Mouse (Mus musculus) mature B cell (primary cell): ENCODE results near the gene Abcb5.

Source experiments
- in situ Hi-C: fragments of 300-500 bp; cut with MboI; formaldehyde crosslinking; loops from 2 replicates; pipeline ENCODE4 v1.14.3; 2019

The Abcb5 gene

DNA sequence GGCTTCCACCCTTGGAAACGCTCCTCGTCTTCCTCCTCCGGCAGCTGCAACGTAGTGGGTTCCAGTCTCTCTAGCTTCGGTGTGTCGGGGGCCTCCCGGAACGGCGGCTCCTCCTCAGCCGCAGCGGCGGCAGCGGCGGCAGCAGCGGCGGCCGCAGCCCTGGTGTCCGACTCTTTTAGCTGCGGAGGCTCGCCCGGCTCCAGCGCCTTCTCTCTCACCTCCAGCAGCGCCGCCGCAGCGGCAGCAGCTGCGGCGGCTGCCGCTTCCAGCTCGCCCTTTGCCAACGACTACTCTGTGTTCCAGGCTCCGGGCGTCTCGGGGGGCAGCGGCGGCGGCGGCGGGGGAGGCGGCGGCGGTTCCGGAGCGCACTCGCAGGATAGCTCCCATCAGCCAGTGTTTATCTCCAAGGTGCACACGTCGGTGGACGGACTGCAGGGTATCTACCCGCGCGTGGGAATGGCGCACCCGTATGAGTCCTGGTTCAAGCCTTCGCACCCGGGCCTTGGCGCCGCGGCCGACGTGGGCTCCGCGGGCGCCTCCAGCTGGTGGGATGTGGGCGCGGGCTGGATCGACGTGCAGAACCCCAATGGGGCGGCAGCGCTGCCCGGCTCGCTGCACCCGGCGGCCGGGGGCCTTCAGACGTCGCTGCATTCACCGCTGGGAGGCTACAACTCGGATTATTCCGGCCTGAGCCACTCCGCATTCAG is 117.6 kb downstream of the Abcb5 start:
- in situ Hi-C loops: no loop called here

DNA sequence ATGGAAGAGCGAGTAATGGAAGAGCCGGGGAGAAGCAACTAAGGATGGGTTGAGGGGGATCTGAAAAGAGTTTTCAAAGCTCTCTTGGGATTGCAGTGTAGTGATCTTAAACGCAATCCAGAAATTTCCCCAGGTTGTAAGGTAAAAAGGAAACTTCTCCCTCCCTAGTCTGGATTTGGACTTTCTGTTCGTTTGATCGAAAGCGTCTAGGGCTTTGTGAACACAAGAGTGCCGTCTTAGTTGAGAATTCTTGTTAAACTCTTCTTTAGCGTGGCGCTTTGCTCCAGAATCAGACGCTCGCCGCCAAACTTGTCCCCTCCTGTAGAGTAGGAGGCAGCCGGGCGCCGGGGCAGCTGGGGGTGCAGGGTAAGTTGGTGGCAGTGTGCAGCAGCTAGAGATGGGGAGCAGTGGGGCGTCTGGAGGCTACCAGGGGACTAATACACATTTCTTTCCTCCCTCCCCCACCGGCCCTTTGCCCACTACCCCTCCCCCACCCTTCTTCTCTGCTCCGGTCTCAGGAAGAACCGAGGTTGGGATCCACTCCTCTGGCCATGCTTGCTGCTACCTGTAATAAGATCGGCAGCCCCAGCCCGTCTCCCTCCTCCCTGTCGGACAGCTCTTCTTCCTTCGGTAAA is 118.2 kb downstream of the Abcb5 start:
- in situ Hi-C loops: no loop called here

DNA sequence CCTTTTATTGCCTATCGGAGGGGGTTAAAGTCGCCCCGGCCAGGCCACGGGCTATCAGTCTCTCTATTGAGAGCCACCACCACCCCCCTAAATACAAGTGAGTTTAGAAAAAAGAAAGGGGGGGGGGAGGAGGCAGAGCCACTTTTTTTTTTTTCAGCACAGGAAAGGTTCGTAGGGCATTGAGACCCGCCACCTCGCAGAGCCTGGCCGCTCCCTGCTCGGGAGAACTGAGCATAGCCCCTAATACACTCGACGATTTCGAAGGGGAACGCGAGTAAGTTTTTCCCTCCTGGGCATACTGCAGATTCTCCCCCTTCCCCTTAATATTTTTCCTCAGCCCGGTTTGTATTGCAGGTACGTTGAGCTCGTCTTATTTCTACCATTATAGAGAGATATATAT is 118.8 kb downstream of the Abcb5 start:
- in situ Hi-C loops: no loop called here

DNA sequence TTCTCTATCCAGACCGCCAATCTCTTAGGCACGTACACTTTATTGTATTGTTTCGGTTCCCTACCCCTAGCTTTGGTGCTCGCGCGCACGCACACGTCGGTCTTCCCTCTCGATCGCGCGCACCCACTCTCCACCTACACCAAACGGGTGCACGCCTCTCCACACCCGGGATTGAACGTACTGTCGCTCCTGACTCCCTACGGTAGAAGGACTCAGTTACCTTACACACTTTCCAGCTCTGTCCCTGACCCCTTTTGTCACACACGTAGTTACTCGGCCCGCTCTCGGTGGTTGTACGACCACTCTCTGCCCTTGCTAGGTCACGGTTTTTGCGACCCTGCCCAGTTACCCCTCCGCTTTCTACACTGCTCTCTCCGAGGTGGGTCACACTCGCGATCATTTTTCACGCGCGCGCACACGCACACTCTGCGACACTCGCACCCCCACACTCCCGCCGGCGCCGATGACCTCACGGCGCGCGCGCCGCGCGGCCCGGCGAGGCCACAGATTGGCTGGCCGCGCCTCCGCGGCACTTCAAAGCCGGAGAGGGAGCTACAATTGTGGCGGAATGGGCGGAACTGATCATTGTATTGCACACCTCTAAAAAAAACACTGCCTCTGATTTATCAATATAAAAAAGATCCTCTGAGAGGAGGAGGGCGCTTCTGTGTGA is 119.4 kb downstream of the Abcb5 start:
- in situ Hi-C loops: no loop called here

DNA sequence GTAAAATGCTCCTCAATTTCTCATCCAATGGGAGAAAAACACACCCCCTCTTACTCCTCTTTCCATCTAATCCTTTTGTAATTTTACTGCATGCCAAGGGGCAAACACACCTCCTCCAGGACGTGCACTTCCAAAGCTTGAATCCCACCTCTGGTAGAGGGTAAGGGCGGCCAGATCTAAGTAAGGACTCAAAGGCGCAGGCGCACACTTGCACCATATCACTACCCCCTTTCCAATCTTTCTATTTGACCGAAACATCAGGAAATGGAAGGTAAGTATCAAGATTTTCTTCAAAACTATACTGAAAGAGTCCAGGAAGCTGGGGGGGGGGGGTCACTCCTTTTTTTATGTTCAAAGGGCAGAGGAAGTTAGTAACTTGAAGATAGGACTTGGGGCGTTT is 120.0 kb downstream of the Abcb5 start, which contains the start of gene Sp8:
Gene Sp8, plus strand, starts transcription at position 109 of the 400 bp plus-strand sequence.
- in situ Hi-C loops: no loop called here

DNA sequence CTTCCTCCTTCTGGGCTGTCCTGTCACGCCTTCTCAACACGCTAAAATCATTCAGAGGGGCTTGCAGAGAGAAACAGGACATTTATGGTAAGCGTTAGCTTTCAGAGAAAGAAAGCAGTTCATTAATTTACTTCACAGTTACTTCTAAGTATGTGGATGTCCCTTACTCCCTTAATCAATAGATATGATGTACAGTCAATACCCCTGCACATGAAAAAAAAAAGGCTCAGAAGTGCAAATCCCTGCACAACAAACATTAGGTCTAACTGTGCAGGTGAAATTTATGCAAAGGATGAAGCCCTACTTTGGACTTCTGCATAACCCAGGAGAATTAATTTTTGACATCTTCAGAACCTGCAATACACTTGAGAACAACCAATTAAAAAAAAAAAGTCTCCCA is 120.9 kb downstream of the Abcb5 start:
- in situ Hi-C loops: no loop called here

DNA sequence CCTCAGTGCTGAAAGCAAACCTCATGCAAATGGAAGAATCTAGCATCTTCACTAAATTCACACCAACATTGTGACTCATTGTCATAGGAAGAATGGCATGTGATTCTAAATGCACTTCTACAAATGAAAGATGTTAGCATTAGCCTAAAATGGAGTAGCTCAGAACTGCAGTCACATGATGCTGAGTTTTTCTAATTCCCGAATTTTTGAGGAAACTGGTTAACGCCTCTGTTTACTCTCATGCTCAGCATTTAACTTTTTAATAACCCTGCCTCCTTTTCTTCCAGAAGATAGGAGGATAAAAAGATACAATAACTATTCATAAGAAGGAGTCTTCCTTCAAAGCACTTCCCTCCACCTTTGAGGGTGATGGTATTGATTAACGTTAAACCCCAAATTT is 121.4 kb downstream of the Abcb5 start:
- in situ Hi-C loops: no loop called here

DNA sequence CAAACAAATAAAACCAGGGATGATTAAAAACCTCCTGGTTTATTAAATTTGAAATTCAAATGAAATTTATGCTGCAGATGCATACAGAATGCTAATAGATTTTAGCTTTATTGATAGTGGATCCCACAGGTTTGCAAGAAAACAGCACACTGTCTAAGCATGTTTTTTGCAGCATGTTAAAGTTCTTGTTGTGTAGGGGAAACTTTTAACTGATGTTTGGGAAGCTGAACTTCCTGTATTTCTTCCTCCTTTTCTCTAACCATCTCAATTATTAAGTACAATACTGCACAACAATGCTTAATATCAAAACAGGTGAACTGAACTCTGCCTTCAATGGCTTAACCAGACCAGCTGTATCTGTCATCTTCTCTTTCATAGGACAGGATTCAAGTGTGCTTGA is 122.1 kb downstream of the Abcb5 start:
- in situ Hi-C loops: no loop called here

DNA sequence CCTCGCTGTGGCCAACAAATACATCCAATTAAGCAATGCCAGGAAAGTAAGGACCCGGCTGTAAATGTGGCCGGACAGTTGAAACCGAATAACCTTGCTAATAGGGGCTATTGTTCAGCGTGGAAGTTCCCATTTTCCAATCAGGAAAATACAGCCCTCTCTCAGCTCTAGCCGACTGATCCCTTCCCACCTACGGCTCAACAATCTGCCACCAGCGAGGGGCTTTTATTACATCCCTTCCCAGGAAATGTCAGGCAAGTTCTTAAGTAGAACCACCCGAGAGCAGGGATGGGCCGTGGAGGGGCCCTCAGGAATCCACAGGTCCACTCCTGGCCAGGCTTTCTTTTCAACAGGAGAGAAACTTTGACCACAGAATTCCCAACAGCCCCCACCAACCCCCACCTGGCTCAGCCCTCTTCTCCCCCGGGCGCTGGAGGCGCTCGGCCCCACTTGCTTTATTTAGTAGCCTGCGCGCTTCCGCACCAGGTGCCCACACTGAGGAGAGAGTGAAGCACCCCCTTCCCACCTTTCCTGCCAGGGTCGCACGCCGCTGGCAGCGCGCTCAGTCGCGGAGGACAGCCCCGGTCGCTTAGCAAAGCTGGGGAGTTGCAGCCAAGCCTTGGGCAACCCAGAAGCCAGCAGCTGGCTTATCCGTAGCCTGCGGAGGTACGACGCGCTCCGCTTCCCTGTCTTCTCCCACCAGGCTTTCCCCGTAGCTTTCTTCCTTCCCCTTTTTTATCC is 123.4 kb downstream of the Abcb5 start:
- in situ Hi-C loops: no loop called here

DNA sequence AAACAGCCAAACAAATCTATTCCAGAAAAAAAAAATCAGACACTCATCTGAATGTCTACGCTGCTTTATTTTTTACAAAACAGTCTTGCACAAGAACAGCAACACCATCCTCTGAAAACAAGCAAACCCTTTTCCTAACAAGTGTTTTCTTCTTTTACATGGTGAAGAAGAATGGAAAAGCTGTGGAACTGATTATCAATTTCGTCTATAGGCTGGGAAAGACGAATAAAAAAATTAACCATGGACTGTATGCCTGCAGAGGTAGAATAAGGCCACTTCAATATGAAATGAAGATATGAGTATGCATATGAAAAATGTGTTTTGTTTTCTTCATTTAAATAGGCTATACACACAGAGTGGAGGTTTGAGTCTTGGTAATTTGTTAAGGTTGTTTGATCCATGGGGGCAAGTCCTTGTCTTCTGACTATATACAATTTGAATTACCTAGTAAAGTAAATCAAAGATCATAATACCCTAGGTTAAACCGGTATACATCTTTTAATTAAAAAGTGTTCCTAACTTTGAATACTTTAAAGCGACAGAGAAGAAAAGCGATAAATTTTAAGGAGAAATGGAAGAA is 124.2 kb downstream of the Abcb5 start:
- in situ Hi-C loops: no loop called here

DNA sequence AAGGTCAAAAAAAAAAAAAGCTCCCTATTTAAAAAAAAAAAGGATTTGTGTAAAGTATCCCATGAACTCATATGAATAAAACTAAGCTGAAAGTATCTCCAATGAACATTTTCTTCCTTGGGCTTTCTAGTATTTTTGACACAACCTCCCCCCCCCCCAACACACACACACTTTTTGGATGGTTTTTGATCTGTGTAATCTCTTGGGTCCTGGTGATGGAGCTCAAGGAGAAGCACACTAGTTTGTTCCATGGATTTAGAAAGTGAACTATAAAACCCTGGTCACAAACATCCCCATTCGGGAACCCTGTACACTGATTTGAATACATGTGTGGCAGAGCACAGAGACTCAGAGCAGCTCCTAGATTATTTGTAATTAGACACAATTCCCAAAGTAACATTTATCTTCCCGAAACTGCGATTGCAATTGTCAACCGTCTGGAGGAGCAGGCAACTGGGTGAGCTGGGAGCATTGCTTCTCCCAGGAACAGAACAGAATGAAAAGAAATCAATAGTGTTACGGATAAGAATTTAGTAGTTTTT is 124.8 kb downstream of the Abcb5 start:
- in situ Hi-C loops: no loop called here

DNA sequence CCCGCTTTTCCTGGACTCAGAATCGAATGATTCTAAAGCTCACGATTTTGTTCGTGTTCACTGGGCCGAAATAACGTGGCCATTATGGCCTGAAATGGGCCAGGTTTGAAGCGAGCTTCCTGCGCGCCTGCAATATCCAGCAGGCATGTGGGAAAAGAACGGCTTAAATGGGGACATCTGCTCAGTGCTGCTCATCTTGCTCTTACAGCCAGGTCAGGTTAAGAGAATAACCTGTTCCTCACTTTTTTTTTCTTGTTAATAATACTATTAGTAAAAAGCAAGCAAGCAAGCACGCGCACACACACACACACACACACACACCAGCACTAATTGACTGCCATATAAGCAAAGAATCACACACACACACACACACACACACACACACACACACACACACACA is 125.4 kb downstream of the Abcb5 start:
- in situ Hi-C loops: no loop called here

DNA sequence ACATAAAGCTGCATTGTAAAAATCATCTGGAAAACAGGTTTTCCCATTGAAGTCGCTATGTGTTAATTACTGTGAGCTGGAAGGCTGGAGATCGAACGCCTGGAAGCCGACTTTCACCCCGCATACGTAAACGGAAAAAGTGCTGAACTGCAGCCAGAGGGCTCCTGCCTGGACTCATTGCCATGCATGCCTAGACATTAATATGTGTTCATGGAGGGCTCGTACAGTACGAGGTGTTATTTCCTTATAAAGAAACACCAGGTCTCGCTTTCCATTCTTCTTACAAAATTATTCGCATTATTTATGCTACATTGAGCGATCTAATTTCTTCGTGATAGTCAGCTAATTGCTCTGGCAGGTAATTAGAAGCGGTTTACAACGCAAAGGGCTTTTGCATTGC is 125.9 kb downstream of the Abcb5 start:
- in situ Hi-C loops: no loop called here

DNA sequence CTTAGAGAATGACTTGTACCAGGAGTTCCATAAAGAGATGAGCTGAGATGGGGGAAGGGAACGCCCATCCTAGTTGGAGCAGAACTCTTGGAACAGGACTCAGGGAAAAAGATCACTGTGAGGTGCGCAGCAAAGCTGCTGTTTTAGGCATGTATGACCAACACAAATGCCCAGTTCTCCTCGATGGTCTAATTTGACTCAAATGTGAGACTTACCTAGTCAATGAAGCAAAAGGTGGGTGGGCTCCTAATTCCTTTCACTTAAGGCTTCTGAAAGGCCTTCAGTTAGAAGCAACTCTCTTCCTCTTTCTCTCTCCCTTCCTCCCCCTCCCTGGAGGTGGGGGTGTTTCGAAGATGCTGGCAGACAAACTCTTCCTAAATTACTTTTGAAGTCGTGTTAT is 126.8 kb downstream of the Abcb5 start:
- in situ Hi-C loops: no loop called here

DNA sequence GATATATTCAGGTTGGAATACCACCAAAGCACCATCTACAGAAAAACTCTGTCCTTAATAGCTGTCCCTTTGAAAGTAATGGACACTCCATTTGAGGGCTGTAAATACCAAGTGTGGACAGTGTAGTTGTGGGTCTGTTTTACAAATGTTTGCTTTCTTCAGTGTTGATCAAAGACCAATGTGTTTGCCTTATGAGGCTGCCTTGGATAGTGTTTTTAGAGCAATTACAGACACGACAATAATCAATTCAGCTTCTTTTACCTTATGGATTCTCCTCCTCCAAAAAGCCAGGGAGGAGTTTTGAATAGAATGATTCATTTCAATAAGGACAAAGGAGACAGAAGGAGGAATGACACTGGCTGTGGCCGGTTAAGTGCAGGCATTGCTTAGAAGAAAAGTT is 128.0 kb downstream of the Abcb5 start:
- in situ Hi-C loops: no loop called here

DNA sequence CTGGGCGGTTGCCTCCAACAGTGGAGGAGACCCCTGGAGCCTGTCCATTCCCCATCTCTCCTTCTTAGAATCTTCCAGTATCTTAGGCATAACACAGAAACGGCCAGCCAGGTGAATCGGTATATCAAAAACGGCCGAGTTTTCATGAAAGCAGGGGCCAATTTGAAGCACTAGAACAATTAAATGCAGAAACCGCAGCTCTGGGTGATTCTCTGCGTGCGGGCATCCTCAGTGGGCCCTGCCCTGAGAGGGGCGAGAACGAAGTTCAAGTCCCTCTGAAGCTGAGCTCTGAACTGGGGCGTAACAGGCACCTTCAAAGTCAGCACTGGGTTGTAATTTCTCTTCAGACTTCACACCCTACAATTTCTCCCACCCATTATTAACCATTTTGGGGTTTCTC is 128.9 kb downstream of the Abcb5 start:
- in situ Hi-C loops: no loop called here

DNA sequence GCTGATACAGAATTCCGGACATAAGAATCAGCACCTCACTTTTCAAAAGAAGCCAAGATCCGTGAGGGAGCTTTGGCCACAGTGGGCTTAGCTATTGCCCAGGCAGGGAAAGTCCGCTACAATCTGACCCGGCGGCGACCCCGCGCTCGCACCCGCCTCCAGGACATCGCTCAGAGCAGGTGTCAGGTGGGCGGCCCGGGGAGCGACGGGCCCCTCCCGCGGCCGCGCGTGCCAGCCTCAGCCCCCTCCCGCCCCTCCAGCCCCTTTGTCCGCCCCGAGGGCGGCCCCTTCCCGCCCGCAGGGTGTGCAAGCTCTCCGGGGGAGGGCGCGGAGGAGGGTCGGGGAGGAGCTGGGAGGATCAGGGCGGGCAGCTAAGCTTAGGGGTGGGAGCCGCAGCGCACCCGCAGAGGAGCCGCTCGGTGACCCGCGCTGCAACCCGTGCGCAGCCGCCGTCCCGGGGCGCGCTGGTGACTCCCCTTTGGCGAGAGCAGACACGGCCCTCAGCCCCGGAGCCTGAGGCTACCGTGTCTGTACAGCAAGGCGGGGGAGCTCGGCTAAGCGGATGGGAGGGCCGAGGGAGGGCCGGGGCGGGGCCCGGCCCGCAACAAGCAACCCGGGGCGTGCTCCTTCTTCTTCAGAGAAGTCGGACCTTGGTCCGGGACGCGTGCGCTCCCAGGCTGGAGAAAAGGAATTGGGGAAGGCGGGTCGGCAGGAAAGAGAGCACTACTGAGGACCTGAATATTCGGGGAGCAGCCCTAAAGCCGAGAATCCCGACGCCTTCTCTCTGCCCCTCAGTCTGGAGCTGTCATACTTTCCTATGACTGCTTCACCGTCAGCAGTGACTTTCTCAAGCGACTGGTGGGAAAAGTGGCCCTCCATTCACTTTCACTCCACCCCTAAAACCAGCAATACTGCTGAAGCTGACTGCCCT is 129.5 kb downstream of the Abcb5 start:
- in situ Hi-C loops: no loop called here

DNA sequence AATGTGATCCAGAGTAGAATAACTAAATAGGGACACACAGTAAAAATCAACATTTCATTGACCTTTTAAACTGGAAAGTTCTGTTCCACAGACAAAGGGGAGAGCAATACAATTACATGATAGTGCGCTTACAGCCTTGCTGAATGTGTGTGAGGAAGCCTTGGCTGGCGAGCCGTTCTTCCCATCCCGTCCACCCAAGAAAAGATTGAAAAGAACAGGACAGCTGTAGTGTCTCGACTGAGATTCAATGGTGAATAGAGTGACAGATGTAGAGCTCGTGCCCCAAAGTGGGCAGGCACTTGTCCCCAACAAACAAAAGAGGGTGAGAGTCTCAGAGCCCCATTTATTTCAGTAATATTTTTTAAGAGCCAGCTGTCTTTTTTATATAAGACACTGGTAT is 136.3 kb downstream of the Abcb5 start:
- in situ Hi-C loops: no loop called here
